Mouse (Mus musculus): Measurements from ENCODE around the gene Il11. TPM values are rescaled to one million over a fixed set of nuclear protein-coding genes. Genes with fewer than 3 reads are reported as not detected.
"Not testable (repeated sequence)": the region's sequence is repeated elsewhere in the genome, so short reads cannot be mapped to it uniquely, and the experiment has no call there.

Il11 gene
- polyA plus RNA-seq, 1 experiment, result not detected

- H3K4me3 ChIP-seq (ENCODE audit: insufficient read depth, low read depth, low read length), result peak overlapping the region; percentile 94
- no peak for TF ChIP-seq CTCF (IDR thresholded peaks at IDR 0.05; ENCODE audit: insufficient read depth, low read depth, low read length)
- TF ChIP-seq POLR2A (IDR thresholded peaks at IDR 0.05; ENCODE audit: insufficient read depth, low read depth, low read length), result no peak
- H3K27ac ChIP-seq (ENCODE audit: insufficient read depth, low read depth, low read length), result peak overlapping the region; percentile 97; the same call in 1 of the 2 replicates
- peaks cover 10% of the 10 kb centered on the region for H3K4me1 ChIP-seq (ENCODE audit: control insufficient read depth, insufficient read depth, low read length)
- 2% methylated on average over 28 of the region's 36 CpGs for WGBS
These were observed 29.2 kb upstream of the Il11 start for GRCm38 (mm10) chr7:4811842-4812302.

- Histone ChIP-seq H3K4me3 (ENCODE audit: insufficient read depth, low read depth, low read length) (peak overlapping the region; percentile 94), H3K4me1 (ENCODE audit: control insufficient read depth, insufficient read depth, low read length) (peaks cover 10% of the 10 kb centered on the region)
- H3K27ac ChIP-seq (ENCODE audit: insufficient read depth, low read depth, low read length), result not testable (repeated sequence)
- 27% methylated on average over 10 of the region's 10 CpGs for WGBS
These were observed 28.5 kb upstream of the Il11 start for GRCm38 (mm10) chr7:4811131-4811530.

GRCm38 (mm10) chr7:4806716-4807115, 24.1 kb upstream of the Il11 start:
- Histone ChIP-seq H3K4me1 (ENCODE audit: control insufficient read depth, insufficient read depth, low read length) (peaks cover 8% of the 10 kb centered on the region), H3K4me3 (ENCODE audit: insufficient read depth, low read depth, low read length) (no peak overlapping the region), H3K27ac (ENCODE audit: insufficient read depth, low read depth, low read length) (no peak overlapping the region)
- no peak for TF ChIP-seq CTCF (IDR thresholded peaks at IDR 0.05; ENCODE audit: insufficient read depth, low read depth, low read length)
- no peak for TF ChIP-seq POLR2A (IDR thresholded peaks at IDR 0.05; ENCODE audit: insufficient read depth, low read depth, low read length)
- 86% methylated on average over 7 of the region's 7 CpGs for WGBS

- TF ChIP-seq CTCF (IDR thresholded peaks at IDR 0.05; ENCODE audit: insufficient read depth, low read depth, low read length) (no peak), POLR2A (IDR thresholded peaks at IDR 0.05; ENCODE audit: insufficient read depth, low read depth, low read length) (no peak)
- Histone ChIP-seq H3K4me3 (ENCODE audit: insufficient read depth, low read depth, low read length) (no peak overlapping the region), H3K4me1 (ENCODE audit: control insufficient read depth, insufficient read depth, low read length) (no peaks in the 10 kb centered on the region), H3K27ac (ENCODE audit: insufficient read depth, low read depth, low read length) (no peak overlapping the region)
These were observed 19.6 kb upstream of the Il11 start for GRCm38 (mm10) chr7:4802247-4802646.

GRCm38 (mm10) chr7:4795767-4796433, 13.2 kb upstream of the Il11 start:
- Histone ChIP-seq H3K27ac (ENCODE audit: insufficient read depth, low read depth, low read length) (no peak overlapping the region), H3K4me1 (ENCODE audit: control insufficient read depth, insufficient read depth, low read length) (peaks cover 7% of the 10 kb centered on the region), H3K4me3 (ENCODE audit: insufficient read depth, low read depth, low read length) (no peak overlapping the region)
- 57% methylated on average over 7 of the region's 7 CpGs for WGBS
- TF ChIP-seq POLR2A (IDR thresholded peaks at IDR 0.05; ENCODE audit: insufficient read depth, low read depth, low read length) (no peak), CTCF (IDR thresholded peaks at IDR 0.05; ENCODE audit: insufficient read depth, low read depth, low read length) (no peak)

- H3K4me1 ChIP-seq (ENCODE audit: control insufficient read depth, insufficient read depth, low read length), result peaks cover 7% of the 10 kb centered on the region
- WGBS, result 84% methylated on average over 3 of the region's 3 CpGs
- TF ChIP-seq CTCF (IDR thresholded peaks at IDR 0.05; ENCODE audit: insufficient read depth, low read depth, low read length) (no peak), POLR2A (IDR thresholded peaks at IDR 0.05; ENCODE audit: insufficient read depth, low read depth, low read length) (no peak)
- no peak overlapping the region for H3K4me3 ChIP-seq (ENCODE audit: insufficient read depth, low read depth, low read length)
- no peak overlapping the region for H3K27ac ChIP-seq (ENCODE audit: insufficient read depth, low read depth, low read length)
These were observed 12.0 kb upstream of the Il11 start for GRCm38 (mm10) chr7:4794631-4795168.

GRCm38 (mm10) chr7:4793674-4794073, 11.0 kb upstream of the Il11 start:
- 47% methylated on average over 4 of the region's 4 CpGs for WGBS
- Histone ChIP-seq H3K4me3 (ENCODE audit: insufficient read depth, low read depth, low read length) (peak overlapping the region; percentile 91), H3K4me1 (ENCODE audit: control insufficient read depth, insufficient read depth, low read length) (peaks cover 12% of the 10 kb centered on the region), H3K27ac (ENCODE audit: insufficient read depth, low read depth, low read length) (no peak overlapping the region)
- TF ChIP-seq CTCF (IDR thresholded peaks at IDR 0.05; ENCODE audit: insufficient read depth, low read depth, low read length), result no peak
- TF ChIP-seq POLR2A (IDR thresholded peaks at IDR 0.05; ENCODE audit: insufficient read depth, low read depth, low read length), result no peak

- under 1% methylated on average over 31 of the region's 31 CpGs for WGBS
- H3K4me1 ChIP-seq (ENCODE audit: control insufficient read depth, insufficient read depth, low read length), result peaks cover 15% of the 10 kb centered on the region
- peak overlapping the region; percentile 91 for H3K4me3 ChIP-seq (ENCODE audit: insufficient read depth, low read depth, low read length)
- H3K27ac ChIP-seq (ENCODE audit: insufficient read depth, low read depth, low read length), result 0 out of 2 replicates have a peak overlapping the region, but pooled peaks have one; percentile 68
These were observed 10.6 kb upstream of the Il11 start for GRCm38 (mm10) chr7:4793248-4793647.

GRCm38 (mm10) chr7:4792278-4793212, 9.9 kb upstream of the Il11 start, which contains the start of gene Rpl28:
Gene Rpl28, plus strand, starts transcription at chr7:4792874.
- no peak for TF ChIP-seq CTCF (IDR thresholded peaks at IDR 0.05; ENCODE audit: insufficient read depth, low read depth, low read length)
- TF ChIP-seq POLR2A (IDR thresholded peaks at IDR 0.05; ENCODE audit: insufficient read depth, low read depth, low read length), result peak; percentile 96
- WGBS, result under 1% methylated on average over 53 of the region's 54 CpGs
- H3K4me3 ChIP-seq (ENCODE audit: insufficient read depth, low read depth, low read length), result peak within 1 kb of the TSS; percentile 91
- peak within 1 kb of the TSS; percentile 68 for H3K27ac ChIP-seq (ENCODE audit: insufficient read depth, low read depth, low read length)
- H3K4me1 ChIP-seq (ENCODE audit: control insufficient read depth, insufficient read depth, low read length), result peaks cover 16% of the 10 kb centered on the region
